10 mouse cellular contexts compared by ENCODE assay signal in genomic region chr2:32578146-32579046, GRCm38 (mm10). TPM values are rescaled to one million over a fixed set of nuclear protein-coding genes. Genes with fewer than 3 reads are reported as not detected.
A peak's percentile ranks its signal among the peaks of the same experiment; 100 is the strongest.
DNase-seq lines count a peak whose midpoint lies in the region; ATAC-seq lines count a peak whose summit lies in the region.
"Had no signal": no experiment of that assay in that cellular context is flagged by ENCODE, and none has a peak within 500 bp of the region (broad histone marks: within the 10 kb centered on the region; RNA-seq: fewer than 3 reads in every experiment).

No protein-coding gene starts in this region.

- peak; percentile 70 for DNase-seq in cerebellum, adult 11-12 months
- DNase-seq in cerebellum, postnatal 4 days (ENCODE audit: low spot score in 2 of 2), result no peak
- DNase-seq in layer of hippocampus, adult 9-11 months, result peak; percentile 67
- DNase-seq in layer of hippocampus, postnatal 36 days, result no peak
- DNase-seq in cerebellum, adult 8-10 months, result peak; percentile 47
- DNase-seq in limb, embryonic 10.5 days (ENCODE audit: low spot score), result no peak
- no peak for DNase-seq in forebrain, embryonic 10.5 days (ENCODE audit: extremely low spot score, low spot score)
- DNase-seq: liver, embryonic 13.5 days had no signal

- no peak overlapping the region for H3K9ac ChIP-seq in midbrain, embryonic 13.5 days (replicated peaks)
- H3K9ac ChIP-seq: liver, embryonic 13.5 days had no signal

- H3K4me3 ChIP-seq in limb, embryonic 10.5 days, result 0 out of 2 replicates have a peak overlapping the region, but pooled peaks have one; percentile 11
- H3K4me3 ChIP-seq in midbrain, embryonic 13.5 days (replicated peaks), result no peak overlapping the region
- no peak overlapping the region for H3K4me3 ChIP-seq in forebrain, embryonic 10.5 days
- H3K4me3 ChIP-seq: liver, embryonic 13.5 days had no signal

- H3K4me2 ChIP-seq in midbrain, embryonic 13.5 days (replicated peaks), result no peak overlapping the region
- H3K4me2 ChIP-seq: liver, embryonic 13.5 days had no signal

- ATAC-seq in midbrain, embryonic 13.5 days, result no peak

- peaks cover 72% of the 10 kb centered on the region for H3K27me3 ChIP-seq in limb, embryonic 10.5 days (ENCODE audit: low read depth, poor library complexity, severe bottlenecking)
- H3K27me3 ChIP-seq in midbrain, embryonic 13.5 days, result peaks cover 49% of the 10 kb centered on the region
- peaks cover 74% of the 10 kb centered on the region for H3K27me3 ChIP-seq in forebrain, embryonic 10.5 days (ENCODE audit: poor library complexity, severe bottlenecking)

- no peaks in the 10 kb centered on the region for H3K9me3 ChIP-seq in limb, embryonic 10.5 days (replicated peaks)
- no peaks in the 10 kb centered on the region for H3K9me3 ChIP-seq in midbrain, embryonic 13.5 days
- H3K9me3 ChIP-seq in forebrain, embryonic 10.5 days, result no peaks in the 10 kb centered on the region
- H3K9me3 ChIP-seq: liver, embryonic 13.5 days had no signal

- H3K4me1 ChIP-seq in limb, embryonic 10.5 days, result peaks cover 28% of the 10 kb centered on the region
- H3K4me1 ChIP-seq in midbrain, embryonic 13.5 days (replicated peaks), result peaks cover 20% of the 10 kb centered on the region
- H3K4me1 ChIP-seq in forebrain, embryonic 10.5 days, result peaks cover 37% of the 10 kb centered on the region

- 42% methylated on average over 25 of the region's 30 CpGs for WGBS in limb, embryonic 10.5 days
- 40% methylated on average over 24 of the region's 30 CpGs for WGBS in midbrain, embryonic 13.5 days
- WGBS in forebrain, embryonic 10.5 days, result 42% methylated on average over 25 of the region's 30 CpGs

- H3K27ac ChIP-seq in limb, embryonic 10.5 days, result no peak overlapping the region
- no peak overlapping the region for H3K27ac ChIP-seq in midbrain, embryonic 13.5 days
- no peak overlapping the region for H3K27ac ChIP-seq in forebrain, embryonic 10.5 days
- H3K27ac ChIP-seq: liver, embryonic 13.5 days had no signal

- peaks cover 3% of the 10 kb centered on the region for H3K36me3 ChIP-seq in limb, embryonic 10.5 days
- peaks cover 3% of the 10 kb centered on the region for H3K36me3 ChIP-seq in midbrain, embryonic 13.5 days
- H3K36me3 ChIP-seq in forebrain, embryonic 10.5 days (replicated peaks), result peaks cover 2% of the 10 kb centered on the region

RNA-seq across cellular contexts. Expression of gene 9430097D07Rik, which starts 2.9 kb away (rescaled TPM):
- total RNA-seq in layer of hippocampus, postnatal 36 days (2021), result 1 to 10 TPM in 1 of 2 experiments, under 1 TPM in 1; 0.37 to 1.0 TPM
- 0.24 TPM in 1 of 2 replicates, not detected in the other for polyA plus RNA-seq in limb, embryonic 10.5 days (2016; fragmentation: Nextera tagmentation; extraction: Ambion mirVana)
- 0.34 and 0.55 TPM in 2 replicates for polyA plus RNA-seq in midbrain, embryonic 13.5 days (2015; fragmentation: Nextera tagmentation; extraction: Ambion mirVana)
- polyA plus RNA-seq in forebrain, embryonic 10.5 days (2016; fragmentation: Nextera tagmentation; extraction: Ambion mirVana), result 0.19 and 0.30 TPM in 2 replicates
- polyA plus RNA-seq: gonadal fat pad, adult 2 months; liver, embryonic 13.5 days had no signal

RNA-seq across cellular contexts. Expression of gene Pip5kl1, which starts 3.8 kb away (rescaled TPM):
- 1 to 10 TPM; 2.9 to 3.8 TPM for total RNA-seq in layer of hippocampus, postnatal 36 days (2021)
- polyA plus RNA-seq in limb, embryonic 10.5 days (2016; fragmentation: Nextera tagmentation; extraction: Ambion mirVana), result 1.0 and 2.7 TPM in 2 replicates
- 4.8 TPM in 2 replicates for polyA plus RNA-seq in midbrain, embryonic 13.5 days (2015; fragmentation: Nextera tagmentation; extraction: Ambion mirVana)
- polyA plus RNA-seq in forebrain, embryonic 10.5 days (2016; fragmentation: Nextera tagmentation; extraction: Ambion mirVana), result 1.8 TPM in 2 replicates
- polyA plus RNA-seq: liver, embryonic 13.5 days had no signal

RNA-seq across cellular contexts. Expression of gene Dpm2, which starts 7.7 kb away (rescaled TPM):
- total RNA-seq in layer of hippocampus, postnatal 36 days (2021), result 10 to 100 TPM; 69.1 to 81.8 TPM
- polyA plus RNA-seq in limb, embryonic 10.5 days (2016; fragmentation: Nextera tagmentation; extraction: Ambion mirVana), result 104 and 109 TPM in 2 replicates
- polyA plus RNA-seq in midbrain, embryonic 13.5 days (2015; fragmentation: Nextera tagmentation; extraction: Ambion mirVana), result 133 and 147 TPM in 2 replicates
- polyA plus RNA-seq in forebrain, embryonic 10.5 days (2016; fragmentation: Nextera tagmentation; extraction: Ambion mirVana), result 104 and 105 TPM in 2 replicates

RNA-seq across cellular contexts. Expression of gene St6galnac4, which starts 8.5 kb away (rescaled TPM):
- 10 to 100 TPM; 35.6 to 41.2 TPM for total RNA-seq in layer of hippocampus, postnatal 36 days (2021)
- polyA plus RNA-seq in limb, embryonic 10.5 days (2016; fragmentation: Nextera tagmentation; extraction: Ambion mirVana), result 26.0 and 26.1 TPM in 2 replicates
- polyA plus RNA-seq in midbrain, embryonic 13.5 days (2015; fragmentation: Nextera tagmentation; extraction: Ambion mirVana), result 15.2 and 16.3 TPM in 2 replicates
- 15.7 and 17.6 TPM in 2 replicates for polyA plus RNA-seq in forebrain, embryonic 10.5 days (2016; fragmentation: Nextera tagmentation; extraction: Ambion mirVana)

RNA-seq across cellular contexts. Expression of gene St6galnac6, which starts 21.1 kb away (rescaled TPM):
- 100 to 1,000 TPM; 114 to 117 TPM for total RNA-seq in layer of hippocampus, postnatal 36 days (2021)
- polyA plus RNA-seq in limb, embryonic 10.5 days (2016; fragmentation: Nextera tagmentation; extraction: Ambion mirVana), result 11.8 and 16.7 TPM in 2 replicates
- 10.1 and 11.3 TPM in 2 replicates for polyA plus RNA-seq in midbrain, embryonic 13.5 days (2015; fragmentation: Nextera tagmentation; extraction: Ambion mirVana)
- 13.3 and 13.8 TPM in 2 replicates for polyA plus RNA-seq in forebrain, embryonic 10.5 days (2016; fragmentation: Nextera tagmentation; extraction: Ambion mirVana)

Comparison
In these comparisons a context has a peak if more than half of its experiments do, and no peak if none do; other contexts are left out.
1. DNase-seq: peak in cerebellum, adult 11-12 months (single experiment), layer of hippocampus, adult 9-11 months (single experiment) and cerebellum, adult 8-10 months (single experiment); none in cerebellum, postnatal 4 days (0 of 2), layer of hippocampus, postnatal 36 days (0 of 2), limb, embryonic 10.5 days (single experiment) and forebrain, embryonic 10.5 days (single experiment).